Mouse (Mus musculus) left cerebral cortex, adult 2 months (tissue): ENCODE data around the gene Slc22a8. TPM values are rescaled to one million over a fixed set of nuclear protein-coding genes. Genes with fewer than 3 reads are reported as not detected.
A peak's percentile ranks its signal among the peaks of the same experiment; 100 is the strongest.

Experiments
- DNase-seq, 2 experiments: peaks; one replicate each; pipeline ENCODE4 v3.0.0; 2021 to 2022; ENCODE audit warnings: low spot score in 2 of 2, mixed read lengths in 1 of 2; ENCODE audit errors: extremely low spot score in 1 of 2
- H3K27ac ChIP-seq: fragments of 200-600 bp; 2 replicates; pipeline ENCODE4 v1.8.1; 2022
- H3K4me3 ChIP-seq: fragments of 200-600 bp; 2 replicates; pipeline ENCODE4 v1.8.1; 2022
- CTCF ChIP-seq: fragments of 200-600 bp; IDR thresholded peaks from 2 replicates; pipeline ENCODE4 v1.8.1; 2022; ENCODE audit warnings: antibody characterized with exemption, mild to moderate bottlenecking, moderate library complexity
- intact Hi-C: fragments of 180-260 bp; cut with DNase I; formaldehyde crosslinking; loops from one replicate; pipeline ENCODE4 v1.15.1; 2025
- total RNA-seq, 2 experiments: library from RNA; stranded (reverse); gene quantifications; 2 replicates each; pipeline ENCODE4 v1.2.3; 2021

The Slc22a8 gene
- total RNA-seq, 2 experiments from 2014 or later: 12.5 TPM

GRCm38 (mm10) chr19:8578293-8578969, 12.6 kb upstream of the Slc22a8 start:
- TF ChIP-seq CTCF: peak; percentile 100
- peak overlapping the region; percentile 83 for H3K27ac ChIP-seq

DNA sequence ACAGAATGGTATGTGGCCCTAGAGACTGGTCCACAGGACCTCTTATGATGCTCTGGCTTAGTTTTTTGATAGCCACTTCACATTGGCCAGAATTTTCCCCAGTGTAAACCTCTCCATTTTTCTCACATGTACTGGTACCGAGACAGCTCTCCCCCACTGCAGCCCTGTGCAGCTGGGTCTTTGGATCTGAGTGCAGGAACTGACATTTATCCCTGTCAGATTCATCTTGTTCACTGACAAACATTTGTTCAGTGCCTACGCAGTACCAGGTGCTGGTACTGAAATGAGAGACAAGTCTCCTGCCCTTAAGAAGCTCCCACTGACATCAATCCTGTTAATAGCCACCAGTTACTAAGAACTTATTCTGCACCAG, 12.1 kb upstream of the Slc22a8 start:
- no peak for DNase-seq
- Histone ChIP-seq H3K4me3 (peak overlapping the region; percentile 33), H3K27ac (peak overlapping the region; percentile 83)
- no peak for TF ChIP-seq CTCF
- intact Hi-C loops: loop anchor here (1.0 kb wide), 2 partner anchors 83 to 104 kb away; no protein-coding TSS in a partner anchor

More at GRCm38 (mm10) chr19:8578293-8578969, 12.6 kb upstream of the Slc22a8 start:
- intact Hi-C loops: loop anchor here (1.0 kb wide), 2 partner anchors 84 to 105 kb away; no protein-coding TSS in a partner anchor
- peak overlapping the region; percentile 33 for H3K4me3 ChIP-seq
- peak; percentile 80 to 91 for DNase-seq

GRCm38 (mm10) chr19:8585298-8585697, 5.8 kb upstream of the Slc22a8 start:
- DNase-seq: no peak
- intact Hi-C loops: no loop called here
- H3K27ac ChIP-seq: no peak overlapping the region
- H3K4me3 ChIP-seq: no peak overlapping the region
- no peak for TF ChIP-seq CTCF

DNA sequence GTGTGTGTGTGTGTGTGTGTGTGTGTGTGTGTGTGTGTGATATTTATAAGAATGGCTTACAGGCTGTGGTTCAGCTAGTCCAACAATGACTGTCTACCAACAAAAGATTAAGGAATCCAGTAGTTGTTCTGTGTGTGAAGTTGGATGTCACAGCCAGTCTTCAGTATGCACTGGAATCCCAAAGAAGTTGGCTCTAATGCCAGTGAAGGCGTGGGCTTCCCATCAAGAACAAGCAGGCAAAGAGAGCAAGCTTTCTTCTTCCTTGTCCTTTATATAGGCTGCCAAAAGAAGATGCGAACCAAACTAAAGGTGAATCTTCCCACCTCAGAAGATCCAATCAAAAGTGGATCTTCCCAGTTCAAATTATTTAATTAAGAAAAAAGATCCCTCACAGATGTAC, 5.2 kb upstream of the Slc22a8 start:
- peak overlapping the region; percentile 79 for H3K27ac ChIP-seq
- intact Hi-C loops: no loop called here
- no peak for TF ChIP-seq CTCF
- no peak for DNase-seq
- no peak overlapping the region for H3K4me3 ChIP-seq

DNA sequence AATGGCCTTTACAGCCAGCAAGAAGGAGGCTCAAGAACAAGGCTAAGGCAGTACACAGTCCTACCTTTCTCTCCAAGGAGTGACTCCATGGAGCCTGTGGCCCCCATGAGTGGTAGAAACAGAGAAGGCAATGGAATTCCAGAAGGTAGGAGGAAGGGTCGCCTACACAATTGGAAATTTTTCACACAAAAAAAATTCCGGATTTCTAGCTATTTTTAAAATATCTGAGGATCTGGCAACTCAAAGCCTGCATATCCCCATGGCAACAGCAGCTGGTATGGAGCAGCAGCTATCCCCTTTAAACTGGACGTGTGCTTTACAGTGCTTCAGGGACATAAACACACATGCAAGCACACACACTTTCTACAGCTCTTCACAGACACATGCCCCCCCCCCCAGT, 4.7 kb upstream of the Slc22a8 start:
- Histone ChIP-seq H3K27ac (peak overlapping the region; percentile 79), H3K4me3 (no peak overlapping the region)
- intact Hi-C loops: no loop called here
- DNase-seq: peak in 1 of 2 experiments; percentile 18
- TF ChIP-seq CTCF: no peak

GRCm38 (mm10) chr19:8587315-8587714, 3.7 kb upstream of the Slc22a8 start:
- peak; percentile 17 for TF ChIP-seq CTCF
- no peak overlapping the region for H3K4me3 ChIP-seq
- DNase-seq: no peak
- no peak overlapping the region for H3K27ac ChIP-seq
- intact Hi-C loops: no loop called here

DNA sequence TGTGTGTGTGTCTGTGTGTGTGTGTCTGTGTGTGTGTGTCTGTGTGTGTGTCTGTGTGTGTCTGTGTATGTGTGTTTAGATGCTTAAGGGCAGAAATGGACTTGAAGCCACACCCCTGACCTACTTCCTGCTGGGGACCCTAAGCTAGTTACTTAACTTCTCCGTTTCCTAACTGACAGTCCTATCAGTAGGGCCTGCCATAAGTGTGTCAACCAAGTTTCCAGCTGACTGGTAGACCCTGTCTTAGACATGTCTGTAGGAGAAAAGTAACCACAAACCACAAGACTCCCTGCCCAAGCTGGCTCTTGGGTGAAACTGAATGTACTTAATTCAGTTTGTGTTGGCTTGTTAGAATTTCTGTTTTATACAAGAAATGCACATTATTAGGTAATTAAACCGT, 1.1 kb downstream of the Slc22a8 start:
- Histone ChIP-seq H3K4me3 (peak overlapping the region; percentile 11; the same call in 1 of the 2 replicates), H3K27ac (peak overlapping the region; percentile 28; the same call in 1 of the 2 replicates)
- DNase-seq: no peak
- intact Hi-C loops: no loop called here
- no peak for TF ChIP-seq CTCF

DNA sequence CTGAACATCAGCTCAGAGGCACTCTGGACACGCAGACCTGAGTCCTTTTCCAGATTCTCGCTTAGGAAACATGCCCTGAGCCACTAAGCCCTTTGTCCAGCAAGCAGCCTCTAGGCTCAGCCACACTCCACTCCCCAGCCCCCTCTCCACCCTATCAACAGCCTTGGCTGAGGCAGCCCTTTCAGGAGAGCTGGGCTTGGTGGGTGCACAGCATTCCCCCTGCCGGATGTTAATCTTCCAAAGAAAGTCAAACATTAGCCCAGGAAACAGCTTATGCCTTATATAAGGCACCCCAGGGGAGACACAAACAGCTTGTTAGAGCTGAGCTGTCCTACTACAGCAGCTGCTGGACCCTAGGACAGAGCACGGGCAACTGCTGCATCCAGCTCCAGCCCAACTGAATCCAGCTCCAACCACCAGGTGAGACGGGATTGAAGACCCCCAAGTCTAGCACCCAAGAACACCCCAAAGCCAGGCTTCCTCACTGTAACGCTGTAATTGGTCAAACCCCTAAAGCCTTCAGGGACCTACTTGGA, 1.9 kb downstream of the Slc22a8 start:
- Histone ChIP-seq H3K4me3 (peak overlapping the region; percentile 11), H3K27ac (peak overlapping the region; percentile 28; the same call in 1 of the 2 replicates)
- TF ChIP-seq CTCF: no peak
- intact Hi-C loops: no loop called here
- no peak for DNase-seq

DNA sequence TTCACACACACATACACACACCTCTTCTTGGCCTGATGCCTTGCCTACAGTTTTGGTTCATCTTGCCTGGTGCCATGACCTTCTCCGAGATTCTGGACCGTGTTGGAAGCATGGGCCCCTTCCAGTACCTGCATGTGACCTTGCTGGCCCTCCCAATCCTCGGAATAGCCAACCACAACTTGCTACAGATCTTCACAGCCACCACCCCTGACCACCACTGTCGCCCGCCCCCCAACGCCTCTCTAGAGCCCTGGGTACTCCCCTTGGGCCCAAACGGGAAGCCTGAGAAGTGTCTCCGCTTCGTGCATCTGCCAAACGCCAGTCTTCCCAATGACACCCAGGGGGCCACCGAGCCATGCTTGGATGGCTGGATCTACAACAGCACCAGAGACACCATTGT, 2.8 kb downstream of the Slc22a8 start:
- Histone ChIP-seq H3K27ac (no peak overlapping the region), H3K4me3 (no peak overlapping the region)
- intact Hi-C loops: no loop called here
- no peak for TF ChIP-seq CTCF
- DNase-seq: no peak

GRCm38 (mm10) chr19:8594518-8594917, 3.5 kb downstream of the Slc22a8 start:
- TF ChIP-seq CTCF: no peak
- no peak overlapping the region for H3K27ac ChIP-seq
- DNase-seq: no peak
- H3K4me3 ChIP-seq: no peak overlapping the region
- intact Hi-C loops: no loop called here

GRCm38 (mm10) chr19:8597269-8597668, 6.2 kb downstream of the Slc22a8 start:
- no peak for DNase-seq
- intact Hi-C loops: no loop called here
- Histone ChIP-seq H3K4me3 (no peak overlapping the region), H3K27ac (no peak overlapping the region)
- no peak for TF ChIP-seq CTCF

DNA sequence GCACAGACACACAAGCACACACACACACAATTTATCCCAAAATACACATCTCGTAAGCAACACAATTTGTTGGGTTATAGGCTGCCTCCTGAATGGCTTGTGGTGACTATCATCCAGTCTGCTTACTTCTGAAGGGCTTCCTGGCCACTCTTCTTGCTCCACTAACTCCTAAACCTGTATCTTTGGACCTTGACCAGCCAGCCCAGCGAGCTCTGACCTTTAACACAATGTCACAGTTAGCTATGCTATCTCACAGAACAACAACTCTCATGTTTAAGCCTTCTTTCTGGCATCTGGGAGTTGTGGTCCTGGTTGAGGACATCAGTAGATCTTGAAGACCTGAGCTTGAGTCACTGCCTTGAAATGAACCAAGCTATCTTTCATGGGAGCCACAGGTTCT, 8.2 kb downstream of the Slc22a8 start:
- H3K27ac ChIP-seq: no peak overlapping the region
- intact Hi-C loops: no loop called here
- TF ChIP-seq CTCF: no peak
- H3K4me3 ChIP-seq: no peak overlapping the region
- DNase-seq: no peak

- Histone ChIP-seq H3K4me3 (no peak overlapping the region), H3K27ac (no peak overlapping the region)
- TF ChIP-seq CTCF: no peak
- intact Hi-C loops: no loop called here
- no peak for DNase-seq
Measured at GRCm38 (mm10) chr19:8601922-8602321, 10.9 kb downstream of the Slc22a8 start.
